Mouse (Mus musculus) limb, embryonic 11.5 days (tissue): ENCODE measurements at regions not wholly inside any gene's neighbourhood (a gene's known extent, or its start where the extent isn't known, plus 50 kb on each side); places are given as distances from the start of the nearest gene placed in this dataset.

Experiments used
- ATAC-seq: fragments of 200-750 bp; cut with Nextera tagmentation; 2 replicates; pipeline ENCODE4 v1.8.0; 2017; ENCODE audit warnings: low read depth; ENCODE audit not compliant: insufficient number of reproducible peaks, low FRiP score, low TSS enrichment
- DNase-seq: peaks from one replicate; pipeline ENCODE4 v3.0.0-alpha.2; 2015; ENCODE audit warnings: low spot score
- H3K27ac ChIP-seq: fragments of 300-500 bp; sonication (generic); replicated peaks from 2 replicates; pipeline ENCODE4 v1.5.1; 2014; ENCODE audit warnings: low read depth, mild to moderate bottlenecking, low read length
- H3K27me3 ChIP-seq: fragments of 300-500 bp; sonication (generic); 2 replicates; pipeline ENCODE4 v1.6.1; 2014; ENCODE audit warnings: mild to moderate bottlenecking, low read length, mixed read lengths; ENCODE audit not compliant: control insufficient read depth, insufficient read depth
- H3K36me3 ChIP-seq: fragments of 300-500 bp; sonication (generic); 2 replicates; pipeline ENCODE4 v1.6.1; 2014; ENCODE audit warnings: mild to moderate bottlenecking, low read length, moderate library complexity, mixed read lengths; ENCODE audit not compliant: control insufficient read depth, insufficient read depth
- H3K4me1 ChIP-seq: fragments of 300-500 bp; sonication (generic); 2 replicates; pipeline ENCODE4 v1.6.1; 2014; ENCODE audit warnings: low read length, mixed read lengths; ENCODE audit not compliant: control insufficient read depth, insufficient read depth
- H3K4me2 ChIP-seq: fragments of 300-500 bp; sonication (generic); 2 replicates; pipeline ENCODE4 v1.6.1; 2014; ENCODE audit warnings: low read depth, mild to moderate bottlenecking, moderate library complexity; ENCODE audit not compliant: severe bottlenecking
- H3K4me3 ChIP-seq: fragments of 300-500 bp; sonication (generic); 2 replicates; pipeline ENCODE4 v1.5.1; 2014; ENCODE audit warnings: low read depth, low read length
- H3K9ac ChIP-seq: fragments of 300-500 bp; sonication (generic); 2 replicates; pipeline ENCODE4 v1.6.1; 2014; ENCODE audit warnings: mild to moderate bottlenecking, low read length
- H3K9me3 ChIP-seq: fragments of 300-500 bp; sonication (generic); 2 replicates; pipeline ENCODE4 v1.6.1; 2016; ENCODE audit warnings: low read length; ENCODE audit not compliant: control insufficient read depth
- WGBS: fragments of 180-500 bp; shearing (Covaris S2); extraction: QIAGEN DNeasy Blood & Tissue Kit; methylation state at CpG from one replicate; pipeline ENCODE4 v1.1.7; 2014; 5-methylcytosine and 5-hydroxymethylcytosine counted together

GRCm38 (mm10) chr4:11885499-11885898 is 95.6 kb downstream of the Gm10604 start:
- no peaks in the 10 kb centered on the region for H3K27me3 ChIP-seq
- no peak overlapping the region for H3K4me2 ChIP-seq
- H3K4me3 ChIP-seq = no peak overlapping the region
- WGBS = 53% methylated on average over 4 of the region's 4 CpGs
- ATAC-seq (0 out of 2 replicates have a peak, but pooled peaks have one; percentile 15), DNase-seq (peak; percentile 57)
- H3K36me3 ChIP-seq = no peaks in the 10 kb centered on the region
- peaks cover 8% of the 10 kb centered on the region for H3K4me1 ChIP-seq
- H3K9ac ChIP-seq = no peak overlapping the region
- H3K27ac ChIP-seq = no peak overlapping the region
- no peaks in the 10 kb centered on the region for H3K9me3 ChIP-seq

GRCm38 (mm10) chr4:11884818-11885217 is 96.2 kb downstream of the Gm10604 start:
- WGBS = 27% methylated on average over 7 of the region's 7 CpGs
- DNase-seq = peak; percentile 26
- Histone ChIP-seq H3K9me3 (no peaks in the 10 kb centered on the region), H3K27me3 (no peaks in the 10 kb centered on the region), H3K9ac (no peak overlapping the region), H3K36me3 (no peaks in the 10 kb centered on the region), H3K4me2 (0 out of 2 replicates have a peak overlapping the region, but pooled peaks have one; percentile 15), H3K27ac (no peak overlapping the region; the same call in 1 of the 2 replicates), H3K4me3 (no peak overlapping the region), H3K4me1 (peaks cover 8% of the 10 kb centered on the region)
- ATAC-seq = peak; percentile 22; the same call in 1 of the 2 replicates

DNA sequence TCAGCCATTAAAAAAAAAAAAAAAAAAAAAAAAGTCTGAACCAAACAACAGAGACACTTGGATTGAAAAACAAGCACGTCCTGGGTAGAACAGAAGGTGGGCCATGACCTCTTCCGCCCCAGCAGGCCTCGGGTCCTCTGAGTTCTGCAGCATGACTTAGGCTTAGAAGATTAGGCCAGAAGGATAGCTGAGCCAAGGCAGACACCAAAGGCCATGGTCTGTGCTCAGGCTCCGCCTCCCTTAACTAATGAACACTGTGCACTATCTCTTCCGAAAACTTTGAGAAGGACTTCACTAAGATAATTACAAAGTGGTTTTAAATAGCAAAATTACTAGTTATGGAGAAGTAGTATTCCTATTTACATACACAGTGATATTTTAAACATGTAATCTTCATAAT is 97.8 kb downstream of the Gm10604 start:
- no peak overlapping the region for H3K4me2 ChIP-seq
- no peak overlapping the region for H3K27ac ChIP-seq
- H3K27me3 ChIP-seq = no peaks in the 10 kb centered on the region
- peaks cover 8% of the 10 kb centered on the region for H3K4me1 ChIP-seq
- no peak overlapping the region for H3K9ac ChIP-seq
- no peak for ATAC-seq
- 68% methylated on average over 5 of the region's 5 CpGs for WGBS
- no peak overlapping the region for H3K4me3 ChIP-seq
- no peaks in the 10 kb centered on the region for H3K36me3 ChIP-seq
- DNase-seq = no peak
- no peaks in the 10 kb centered on the region for H3K9me3 ChIP-seq

DNA sequence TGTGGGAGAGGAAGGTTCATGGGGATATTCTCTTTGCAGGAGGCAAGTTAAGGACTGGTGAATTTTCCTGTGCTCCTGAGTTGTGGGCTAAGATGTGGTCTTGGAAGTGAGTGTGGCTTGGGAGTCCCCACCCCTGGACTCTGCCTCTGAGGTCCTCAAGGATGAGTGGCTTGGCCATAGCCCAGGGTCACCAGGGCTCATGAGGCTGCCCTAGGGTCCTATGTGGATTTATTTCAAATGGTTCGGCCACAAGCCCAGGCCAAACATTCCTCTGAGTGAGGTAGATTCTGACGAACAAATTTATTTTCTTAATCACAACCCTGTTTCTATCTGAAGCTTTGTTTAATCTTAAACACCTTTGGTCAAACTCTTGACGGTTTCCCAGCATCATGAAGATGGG is 98.4 kb downstream of the Gm10604 start:
- H3K27ac ChIP-seq = no peak overlapping the region

DNA sequence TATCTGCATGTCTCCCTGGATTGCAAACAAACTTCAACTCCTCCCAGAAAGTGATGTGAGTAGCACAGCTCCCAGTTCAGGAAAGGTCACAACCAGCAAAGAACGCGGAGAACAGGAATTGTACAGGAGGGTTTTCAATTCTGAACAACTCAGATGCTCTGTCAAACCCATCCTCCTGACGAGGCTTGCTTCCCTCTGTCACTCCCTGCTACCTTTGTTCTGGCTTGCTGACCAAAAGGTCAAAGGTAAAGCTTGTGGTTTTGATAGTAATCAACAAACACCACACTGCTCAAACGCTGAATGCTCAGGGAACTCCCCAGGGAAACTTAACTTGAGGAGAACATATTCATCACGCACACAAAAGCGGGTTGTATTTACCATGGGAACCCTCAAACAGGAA is 102.4 kb downstream of the Gm10604 start:
- Histone ChIP-seq H3K36me3 (no peaks in the 10 kb centered on the region), H3K27ac (no peak overlapping the region), H3K9me3 (no peaks in the 10 kb centered on the region), H3K4me3 (no peak overlapping the region), H3K4me1 (no peaks in the 10 kb centered on the region), H3K4me2 (no peak overlapping the region), H3K27me3 (no peaks in the 10 kb centered on the region), H3K9ac (no peak overlapping the region)
- DNase-seq (no peak), ATAC-seq (no peak)
- 77% methylated on average over 6 of the region's 6 CpGs for WGBS

More for the DNA sequence above, 98.4 kb downstream of the Gm10604 start:
- Histone ChIP-seq H3K9ac (no peak overlapping the region), H3K9me3 (no peaks in the 10 kb centered on the region), H3K4me1 (peaks cover 8% of the 10 kb centered on the region), H3K27me3 (no peaks in the 10 kb centered on the region), H3K4me2 (no peak overlapping the region), H3K36me3 (no peaks in the 10 kb centered on the region), H3K4me3 (no peak overlapping the region)
- ATAC-seq (no peak), DNase-seq (no peak)
- WGBS = 85% methylated on average over 3 of the region's 3 CpGs

GRCm38 (mm10) chr4:11877945-11878344 is 103.1 kb downstream of the Gm10604 start:
- WGBS = 75% methylated on average over 4 of the region's 4 CpGs
- ATAC-seq = no peak

GRCm38 (mm10) chr4:11876009-11876408 is 105.1 kb downstream of the Gm10604 start:
- no peaks in the 10 kb centered on the region for H3K27me3 ChIP-seq
- ATAC-seq (no peak), DNase-seq (no peak)
- no peaks in the 10 kb centered on the region for H3K36me3 ChIP-seq
- H3K4me2 ChIP-seq = no peak overlapping the region
- no peak overlapping the region for H3K4me3 ChIP-seq
- no peak overlapping the region for H3K9ac ChIP-seq
- H3K9me3 ChIP-seq = no peaks in the 10 kb centered on the region
- H3K27ac ChIP-seq = no peak overlapping the region
- H3K4me1 ChIP-seq = no peaks in the 10 kb centered on the region
- 67% methylated on average over 1 of the region's 1 CpGs for WGBS

More at GRCm38 (mm10) chr4:11877945-11878344, 103.1 kb downstream of the Gm10604 start:
- no peak overlapping the region for H3K4me3 ChIP-seq
- no peak overlapping the region for H3K9ac ChIP-seq
- no peaks in the 10 kb centered on the region for H3K27me3 ChIP-seq
- H3K4me2 ChIP-seq = no peak overlapping the region
- H3K9me3 ChIP-seq = no peaks in the 10 kb centered on the region
- H3K36me3 ChIP-seq = no peaks in the 10 kb centered on the region
- H3K4me1 ChIP-seq = no peaks in the 10 kb centered on the region
- no peak for DNase-seq
- H3K27ac ChIP-seq = no peak overlapping the region

DNA sequence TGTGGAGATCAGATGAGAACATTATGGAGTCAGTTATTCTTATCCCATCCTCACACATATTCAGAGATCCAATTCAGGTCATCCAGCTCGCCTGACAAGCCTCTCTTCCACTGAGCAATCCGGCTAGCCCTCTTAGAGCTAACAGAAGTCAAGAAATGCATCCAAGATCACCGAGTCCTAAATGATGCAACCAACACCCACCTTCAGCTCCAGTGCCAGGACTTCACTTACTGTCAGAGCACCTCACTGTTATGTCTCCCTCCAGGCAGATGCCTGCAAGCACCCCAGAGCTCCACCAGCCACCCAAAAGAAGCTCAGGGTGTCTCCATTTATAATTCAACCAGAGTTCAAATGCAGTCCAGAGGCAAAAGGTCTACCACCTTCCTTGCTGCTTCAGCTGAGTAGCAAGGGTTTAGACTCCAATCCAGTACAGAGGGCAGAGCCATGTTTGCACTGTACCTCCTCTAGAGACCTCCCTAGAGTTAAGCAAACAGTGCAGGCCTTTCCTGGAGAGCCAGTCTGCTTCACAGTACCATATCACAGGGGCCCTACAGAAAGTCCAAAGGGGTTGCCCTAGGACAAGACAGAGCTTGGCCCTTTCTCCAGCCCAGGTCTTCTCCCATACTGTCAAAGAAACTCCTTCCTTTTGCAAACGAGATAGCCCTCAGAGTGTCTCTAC is 106.3 kb downstream of the Gm10604 start:
- no peaks in the 10 kb centered on the region for H3K4me1 ChIP-seq
- no peak overlapping the region for H3K4me3 ChIP-seq
- 84% methylated on average over 4 of the region's 4 CpGs for WGBS
- H3K4me2 ChIP-seq = no peak overlapping the region
- DNase-seq (no peak), ATAC-seq (no peak)
- H3K27ac ChIP-seq = no peak overlapping the region
- no peaks in the 10 kb centered on the region for H3K36me3 ChIP-seq
- no peaks in the 10 kb centered on the region for H3K27me3 ChIP-seq
- no peak overlapping the region for H3K9ac ChIP-seq
- H3K9me3 ChIP-seq = no peaks in the 10 kb centered on the region

- H3K4me2 ChIP-seq = no peak overlapping the region
- no peak for ATAC-seq
- no peaks in the 10 kb centered on the region for H3K36me3 ChIP-seq
- H3K4me1 ChIP-seq = no peaks in the 10 kb centered on the region
- H3K9me3 ChIP-seq = no peaks in the 10 kb centered on the region
- H3K9ac ChIP-seq = no peak overlapping the region
- H3K27ac ChIP-seq = no peak overlapping the region
- no peaks in the 10 kb centered on the region for H3K27me3 ChIP-seq
- no peak overlapping the region for H3K4me3 ChIP-seq
- 79% methylated on average over 3 of the region's 3 CpGs for WGBS
- no peak for DNase-seq
These were observed 109.0 kb downstream of the Gm10604 start for GRCm38 (mm10) chr4:11872036-11872435.
